Mouse (Mus musculus) spleen, adult 2 months (tissue): ENCODE measurements around the gene Dock8. TPM values are rescaled to one million over a fixed set of nuclear protein-coding genes. Genes with fewer than 3 reads are reported as not detected.

Source experiments
- DNase-seq, 2 experiments: peaks; one replicate each; pipeline versions ENCODE4 v3.0.0 to v3.0.0-alpha.2; 2012 to 2021; ENCODE audit warnings: low spot score in 2 of 2, low read depth in 1 of 2
- H3K27ac ChIP-seq: fragments of 200-500 bp; 2 replicates; pipeline ENCODE4 v1.5.1; 2012; ENCODE audit warnings: low read length, inconsistent platforms; ENCODE audit not compliant: insufficient read depth
- H3K27me3 ChIP-seq: fragments of 200-500 bp; 2 replicates; pipeline ENCODE4 v1.6.1; 2012; ENCODE audit warnings: mild to moderate bottlenecking, moderate library complexity, low read length, inconsistent platforms; ENCODE audit not compliant: control insufficient read depth, insufficient read depth
- H3K36me3 ChIP-seq: fragments of 200-500 bp; 2 replicates; pipeline ENCODE4 v1.6.1; 2012; ENCODE audit warnings: mild to moderate bottlenecking, low read length, inconsistent platforms; ENCODE audit not compliant: control insufficient read depth, insufficient read depth
- H3K4me1 ChIP-seq: fragments of 200-500 bp; 2 replicates; pipeline ENCODE4 v1.6.1; 2011; ENCODE audit warnings: inconsistent platforms; ENCODE audit not compliant: control insufficient read depth, insufficient read depth, insufficient read length
- H3K4me3 ChIP-seq: fragments of 200-500 bp; 2 replicates; pipeline ENCODE4 v1.5.1; 2011; ENCODE audit warnings: mild to moderate bottlenecking, inconsistent platforms; ENCODE audit not compliant: insufficient read depth, insufficient read length; ENCODE audit errors: extremely low read depth
- CTCF ChIP-seq: fragments of 200-500 bp; IDR thresholded peaks from 2 replicates; pipeline ENCODE4 v1.5.1; 2011; ENCODE audit warnings: mild to moderate bottlenecking, inconsistent platforms; ENCODE audit not compliant: insufficient read depth, insufficient read length, insufficient replicate concordance; ENCODE audit errors: extremely low read depth
- POLR2A ChIP-seq: fragments of 200-500 bp; IDR thresholded peaks from 2 replicates; pipeline ENCODE4 v1.6.1; 2011; ENCODE audit warnings: low read depth, low read length, inconsistent platforms
- WGBS: fragments of 180-500 bp; shearing (Covaris S2); methylation state at CpG from one replicate; pipeline ENCODE4 v1.1.7; 2018; 5-methylcytosine and 5-hydroxymethylcytosine counted together
- polyA plus RNA-seq: library from polyadenylated mRNA; depleted of rRNA; stranded (reverse); fragments of >200 nt; gene quantifications from 2 replicates; pipeline ENCODE4 v1.2.3, GENCODE M21; 2012

Gene Dock8
- polyA plus RNA-seq, 1 experiment, result 36.6 TPM

- Histone ChIP-seq H3K4me1 (no peaks in the 10 kb centered on the region), H3K4me3 (no peak overlapping the region), H3K27me3 (no peaks in the 10 kb centered on the region), H3K27ac (no peak overlapping the region), H3K36me3 (no peaks in the 10 kb centered on the region)
- no peak for DNase-seq
- no peak for TF ChIP-seq POLR2A
- no peak for TF ChIP-seq CTCF
- WGBS, result 92% methylated on average over 3 of the region's 3 CpGs
Measured at GRCm38 (mm10) chr19:24972701-24973390, 26.5 kb upstream of the Dock8 start.

DNA sequence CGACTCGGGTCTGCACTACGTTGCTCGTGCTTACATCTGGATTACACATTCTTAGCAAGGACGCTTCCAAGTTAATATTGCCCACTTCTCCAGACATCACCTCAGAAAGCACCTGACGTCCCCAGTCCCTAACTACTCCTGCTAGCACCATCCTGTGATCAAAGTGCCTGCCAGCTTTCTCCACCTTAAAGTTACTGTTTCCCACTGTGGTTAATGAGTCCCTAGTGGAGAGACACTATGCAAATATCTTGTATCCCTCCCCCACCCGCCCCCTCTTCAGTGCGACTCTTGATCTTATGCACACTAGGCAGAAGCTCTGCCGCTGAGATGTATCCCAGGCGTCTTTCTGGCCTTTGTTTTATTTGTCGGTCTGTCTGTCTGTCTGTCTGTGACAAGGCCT is 21.3 kb upstream of the Dock8 start:
- 80% methylated on average over 11 of the region's 11 CpGs for WGBS
- no peak overlapping the region for H3K4me3 ChIP-seq
- H3K36me3 ChIP-seq, result no peaks in the 10 kb centered on the region
- H3K27me3 ChIP-seq, result no peaks in the 10 kb centered on the region
- no peak overlapping the region for H3K27ac ChIP-seq
- TF ChIP-seq CTCF (no peak), POLR2A (no peak)
- no peak for DNase-seq
- no peaks in the 10 kb centered on the region for H3K4me1 ChIP-seq

- H3K36me3 ChIP-seq, result no peaks in the 10 kb centered on the region
- H3K4me1 ChIP-seq, result no peaks in the 10 kb centered on the region
- no peak for DNase-seq
- H3K27me3 ChIP-seq, result no peaks in the 10 kb centered on the region
- WGBS, result 86% methylated on average over 10 of the region's 10 CpGs
- no peak for TF ChIP-seq CTCF
- no peak for TF ChIP-seq POLR2A
- H3K27ac ChIP-seq, result no peak overlapping the region
- H3K4me3 ChIP-seq, result no peak overlapping the region
Measured at GRCm38 (mm10) chr19:24978852-24979842, 20.2 kb upstream of the Dock8 start.

GRCm38 (mm10) chr19:24981294-24981693 is 18.0 kb upstream of the Dock8 start:
- H3K4me3 ChIP-seq, result no peak overlapping the region
- no peaks in the 10 kb centered on the region for H3K36me3 ChIP-seq
- H3K27me3 ChIP-seq, result no peaks in the 10 kb centered on the region
- H3K4me1 ChIP-seq, result no peaks in the 10 kb centered on the region
- no peak overlapping the region for H3K27ac ChIP-seq
- no peak for DNase-seq
- TF ChIP-seq POLR2A (no peak), CTCF (no peak)
- 74% methylated on average over 8 of the region's 8 CpGs for WGBS

- Histone ChIP-seq H3K4me1 (no peaks in the 10 kb centered on the region), H3K4me3 (no peak overlapping the region), H3K27me3 (no peaks in the 10 kb centered on the region), H3K36me3 (no peaks in the 10 kb centered on the region), H3K27ac (no peak overlapping the region)
- TF ChIP-seq POLR2A, result no peak
- no peak for DNase-seq
- WGBS, result 91% methylated on average over 4 of the region's 4 CpGs
Measured at GRCm38 (mm10) chr19:24983050-24983449, 16.3 kb upstream of the Dock8 start.

- Histone ChIP-seq H3K4me3 (no peak overlapping the region), H3K27ac (no peak overlapping the region), H3K27me3 (no peaks in the 10 kb centered on the region), H3K4me1 (no peaks in the 10 kb centered on the region), H3K36me3 (no peaks in the 10 kb centered on the region)
- TF ChIP-seq CTCF (no peak), POLR2A (no peak)
- DNase-seq, result no peak
- 61% methylated on average over 7 of the region's 7 CpGs for WGBS
Measured at GRCm38 (mm10) chr19:24983857-24984498, 15.4 kb upstream of the Dock8 start.
